Mouse (Mus musculus): ENCODE results near the gene Lrrc27. TPM values are rescaled to one million over a fixed set of nuclear protein-coding genes. Genes with fewer than 3 reads are reported as not detected.

Lrrc27 gene
- polyA plus RNA-seq, 1 experiment from 2014 or later: 2.8 TPM

DNA sequence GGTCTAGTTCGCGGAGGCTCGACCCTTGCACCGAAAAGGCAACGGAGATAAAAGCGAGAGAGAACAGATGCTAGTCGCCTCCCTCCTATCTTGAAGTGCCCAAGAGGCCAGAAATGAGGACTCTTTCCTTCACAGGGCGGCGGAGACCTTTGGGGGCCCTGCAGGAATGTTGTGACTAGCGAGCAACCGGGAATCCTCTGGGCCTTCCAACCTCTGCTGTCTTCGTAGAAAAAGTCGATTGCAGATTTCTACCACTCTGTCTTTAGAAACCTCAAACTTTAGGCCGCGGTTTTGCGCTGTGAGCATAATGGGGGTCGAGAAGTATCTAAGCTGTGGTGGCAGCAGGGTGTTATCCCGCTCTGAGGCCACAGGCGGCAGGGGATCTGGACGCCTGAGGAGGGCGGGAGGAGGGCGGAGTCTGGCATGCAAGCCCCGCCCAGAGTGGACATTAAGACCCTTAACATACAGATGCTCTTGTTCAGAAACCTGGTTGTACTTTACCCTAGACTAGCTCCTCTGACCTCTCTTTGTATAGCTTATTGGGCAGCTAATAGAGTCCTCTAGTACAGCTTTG, 24.1 kb upstream of the Lrrc27 start:
- H3K36me3 ChIP-seq: no peaks in the 10 kb centered on the region
- H3K4me1 ChIP-seq: peaks cover 13% of the 10 kb centered on the region
- H3K4me2 ChIP-seq (replicated peaks): peak overlapping the region; percentile 95
- WGBS: 1% methylated on average over 23 of the region's 23 CpGs
- H3K9me3 ChIP-seq: no peaks in the 10 kb centered on the region
- H3K4me3 ChIP-seq: peak overlapping the region; percentile 72
- ATAC-seq (replicated peaks): peak; percentile 57
- peaks cover 34% of the 10 kb centered on the region for H3K27me3 ChIP-seq
- 0 out of 2 replicates have a peak overlapping the region, but pooled peaks have one; percentile 10 for H3K27ac ChIP-seq (replicated peaks)
- peak overlapping the region; percentile 59 for H3K9ac ChIP-seq (replicated peaks)

GRCm38 (mm10) chr7:139190616-139191015, 22.2 kb upstream of the Lrrc27 start:
- no peak for ATAC-seq (replicated peaks)
- Histone ChIP-seq H3K9ac (replicated peaks) (no peak overlapping the region), H3K36me3 (no peaks in the 10 kb centered on the region), H3K4me3 (no peak overlapping the region), H3K4me2 (replicated peaks) (no peak overlapping the region), H3K9me3 (no peaks in the 10 kb centered on the region), H3K27me3 (peaks cover 29% of the 10 kb centered on the region), H3K27ac (replicated peaks) (no peak overlapping the region), H3K4me1 (peaks cover 13% of the 10 kb centered on the region)
- WGBS: 93% methylated on average over 4 of the region's 4 CpGs

GRCm38 (mm10) chr7:139191619-139192018, 21.2 kb upstream of the Lrrc27 start:
- 68% methylated on average over 6 of the region's 6 CpGs for WGBS
- H3K27me3 ChIP-seq: peaks cover 20% of the 10 kb centered on the region
- no peak for ATAC-seq (replicated peaks)

DNA sequence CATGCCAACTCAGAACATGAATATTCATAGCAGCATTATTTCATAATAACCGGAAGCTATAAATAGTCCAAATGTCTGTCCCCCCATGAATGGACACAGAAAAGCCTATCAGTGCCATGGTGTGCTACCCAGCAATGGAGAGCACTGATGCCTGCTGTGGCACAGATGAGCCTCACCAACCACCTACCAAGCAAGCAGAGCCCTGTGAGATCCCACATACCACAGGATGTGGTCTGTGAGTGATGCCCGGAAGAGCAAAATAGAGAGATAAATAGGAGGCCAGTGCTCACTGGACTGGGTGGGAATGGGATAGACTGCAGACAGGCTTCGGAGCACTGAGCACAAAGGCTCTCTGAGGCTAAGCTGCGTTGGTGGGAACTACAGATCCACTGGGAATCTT, 15.8 kb upstream of the Lrrc27 start:
- Histone ChIP-seq H3K4me1 (no peaks in the 10 kb centered on the region), H3K36me3 (no peaks in the 10 kb centered on the region), H3K27ac (replicated peaks) (no peak overlapping the region), H3K4me3 (no peak overlapping the region), H3K9me3 (no peaks in the 10 kb centered on the region), H3K4me2 (replicated peaks) (no peak overlapping the region), H3K27me3 (peaks cover 9% of the 10 kb centered on the region; the same call in 1 of the 2 replicates), H3K9ac (replicated peaks) (no peak overlapping the region)
- 82% methylated on average over 4 of the region's 4 CpGs for WGBS
- no peak for ATAC-seq (replicated peaks)

More at GRCm38 (mm10) chr7:139191619-139192018, 21.2 kb upstream of the Lrrc27 start:
- no peak overlapping the region for H3K9ac ChIP-seq (replicated peaks)
- peaks cover 13% of the 10 kb centered on the region for H3K4me1 ChIP-seq
- no peak overlapping the region for H3K27ac ChIP-seq (replicated peaks)
- no peaks in the 10 kb centered on the region for H3K9me3 ChIP-seq
- H3K4me2 ChIP-seq (replicated peaks): no peak overlapping the region
- H3K36me3 ChIP-seq: no peaks in the 10 kb centered on the region
- H3K4me3 ChIP-seq: no peak overlapping the region

DNA sequence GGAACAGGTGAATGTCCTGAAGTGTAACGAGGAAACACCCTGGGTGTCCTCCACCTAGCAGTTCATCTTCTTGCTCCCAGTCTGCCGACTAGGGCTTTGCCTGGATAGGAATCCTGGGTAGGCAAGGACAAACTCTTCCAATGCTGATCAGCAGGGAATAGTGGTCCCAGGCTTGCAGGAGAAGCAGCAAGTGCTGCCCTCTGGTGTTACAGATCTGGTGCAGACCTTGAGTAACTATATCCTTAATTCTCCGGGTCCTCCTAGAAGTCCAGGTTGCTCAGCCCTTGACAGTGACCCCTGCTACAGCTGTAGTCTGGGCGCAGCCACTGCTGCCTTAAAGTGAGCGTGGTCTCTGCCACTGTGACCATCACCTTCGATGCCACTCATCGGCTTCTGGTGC, 12.7 kb upstream of the Lrrc27 start:
- Histone ChIP-seq H3K9me3 (no peaks in the 10 kb centered on the region), H3K36me3 (no peaks in the 10 kb centered on the region), H3K4me3 (no peak overlapping the region), H3K27ac (replicated peaks) (no peak overlapping the region), H3K4me1 (no peaks in the 10 kb centered on the region), H3K9ac (replicated peaks) (no peak overlapping the region), H3K27me3 (peaks cover 9% of the 10 kb centered on the region; the same call in 1 of the 2 replicates), H3K4me2 (replicated peaks) (no peak overlapping the region)
- ATAC-seq (replicated peaks): peak; percentile 38; the same call in 1 of the 2 replicates
- 29% methylated on average over 7 of the region's 7 CpGs for WGBS

GRCm38 (mm10) chr7:139201209-139201608, 11.6 kb upstream of the Lrrc27 start:
- Histone ChIP-seq H3K36me3 (no peaks in the 10 kb centered on the region), H3K27me3 (peaks cover 9% of the 10 kb centered on the region; the same call in 1 of the 2 replicates), H3K4me3 (no peak overlapping the region), H3K9me3 (no peaks in the 10 kb centered on the region), H3K4me2 (replicated peaks) (no peak overlapping the region), H3K9ac (replicated peaks) (no peak overlapping the region), H3K4me1 (no peaks in the 10 kb centered on the region), H3K27ac (replicated peaks) (no peak overlapping the region)
- ATAC-seq (replicated peaks): no peak
- WGBS: 64% methylated on average over 6 of the region's 6 CpGs

- H3K27ac ChIP-seq (replicated peaks): no peak overlapping the region
- no peaks in the 10 kb centered on the region for H3K36me3 ChIP-seq
- 0 out of 2 replicates have a peak, but pooled peaks have one; percentile 32 for ATAC-seq (replicated peaks)
- H3K27me3 ChIP-seq: no peaks in the 10 kb centered on the region
- H3K4me2 ChIP-seq (replicated peaks): no peak overlapping the region
- no peaks in the 10 kb centered on the region for H3K9me3 ChIP-seq
- no peak overlapping the region for H3K4me3 ChIP-seq
- WGBS: 33% methylated on average over 7 of the region's 7 CpGs
- no peak overlapping the region for H3K9ac ChIP-seq (replicated peaks)
- peaks cover 6% of the 10 kb centered on the region for H3K4me1 ChIP-seq
Measured at GRCm38 (mm10) chr7:139208023-139208772, 4.6 kb upstream of the Lrrc27 start.

GRCm38 (mm10) chr7:139208773-139209095, 4.1 kb upstream of the Lrrc27 start:
- no peak overlapping the region for H3K4me2 ChIP-seq (replicated peaks)
- no peak overlapping the region for H3K4me3 ChIP-seq
- H3K27me3 ChIP-seq: no peaks in the 10 kb centered on the region
- ATAC-seq (replicated peaks): no peak
- H3K27ac ChIP-seq (replicated peaks): no peak overlapping the region
- 93% methylated on average over 4 of the region's 4 CpGs for WGBS
- no peaks in the 10 kb centered on the region for H3K9me3 ChIP-seq
- no peak overlapping the region for H3K9ac ChIP-seq (replicated peaks)
- peaks cover 10% of the 10 kb centered on the region for H3K4me1 ChIP-seq
- H3K36me3 ChIP-seq: no peaks in the 10 kb centered on the region

DNA sequence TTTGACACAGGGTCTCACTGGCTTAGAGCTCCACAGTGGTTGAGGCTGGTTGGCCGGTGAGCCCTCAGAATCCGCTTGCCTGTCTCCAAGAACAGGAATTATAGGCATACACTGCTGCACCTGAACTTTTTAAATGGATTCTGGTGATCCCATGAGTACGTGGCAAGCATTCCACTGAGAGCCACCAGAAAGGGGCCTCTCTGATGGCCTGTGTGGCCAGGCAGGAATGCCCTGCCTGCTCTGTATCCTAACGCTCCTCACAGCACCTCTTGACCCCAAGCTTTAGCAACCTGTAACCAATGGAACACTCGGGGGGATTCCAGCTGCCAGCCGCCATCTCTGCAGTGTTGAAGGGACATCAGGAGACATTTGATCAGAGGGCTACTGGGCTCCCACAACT, 1.0 kb upstream of the Lrrc27 start:
- 83% methylated on average over 6 of the region's 6 CpGs for WGBS
- Histone ChIP-seq H3K36me3 (no peaks in the 10 kb centered on the region), H3K27me3 (no peaks in the 10 kb centered on the region), H3K9me3 (no peaks in the 10 kb centered on the region), H3K27ac (replicated peaks) (no peak overlapping the region), H3K9ac (replicated peaks) (no peak overlapping the region), H3K4me3 (no peak overlapping the region), H3K4me2 (replicated peaks) (no peak overlapping the region), H3K4me1 (peaks cover 13% of the 10 kb centered on the region)
- no peak for ATAC-seq (replicated peaks)

GRCm38 (mm10) chr7:139213751-139214150, 963 bp downstream of the Lrrc27 start:
- 71% methylated on average over 3 of the region's 3 CpGs for WGBS
- Histone ChIP-seq H3K4me3 (peak overlapping the region; percentile 82), H3K9ac (replicated peaks) (peak overlapping the region; percentile 81), H3K9me3 (no peaks in the 10 kb centered on the region), H3K27ac (replicated peaks) (peak overlapping the region; percentile 86), H3K4me2 (replicated peaks) (peak overlapping the region; percentile 68), H3K36me3 (no peaks in the 10 kb centered on the region), H3K4me1 (peaks cover 13% of the 10 kb centered on the region), H3K27me3 (no peaks in the 10 kb centered on the region)
- ATAC-seq (replicated peaks): peak; percentile 15; the same call in 1 of the 2 replicates

DNA sequence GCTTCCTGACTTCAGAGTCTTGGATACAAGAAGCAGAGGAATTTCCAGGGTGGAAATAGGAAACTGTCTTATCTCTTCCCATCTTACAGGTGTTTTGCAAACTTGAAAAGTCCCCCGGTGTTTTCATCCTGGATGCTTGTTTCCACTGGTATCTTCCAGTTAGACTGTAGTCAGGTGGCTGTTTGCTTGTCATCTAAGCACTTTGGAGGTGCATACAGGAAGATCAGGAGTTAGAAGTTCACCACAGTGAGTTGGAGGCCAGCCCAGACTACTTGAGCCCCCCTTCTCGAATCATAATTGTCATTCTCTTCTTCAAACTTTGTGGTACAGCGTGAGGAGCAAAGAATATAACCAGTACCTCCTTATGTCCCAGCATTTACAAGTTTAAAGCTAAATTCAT, 1.4 kb downstream of the Lrrc27 start:
- Histone ChIP-seq H3K4me2 (replicated peaks) (no peak overlapping the region), H3K27ac (replicated peaks) (no peak overlapping the region), H3K9me3 (no peaks in the 10 kb centered on the region), H3K27me3 (no peaks in the 10 kb centered on the region), H3K4me3 (no peak overlapping the region), H3K9ac (replicated peaks) (no peak overlapping the region), H3K4me1 (peaks cover 13% of the 10 kb centered on the region), H3K36me3 (no peaks in the 10 kb centered on the region)
- WGBS: 75% methylated on average over 3 of the region's 3 CpGs
- ATAC-seq (replicated peaks): no peak

DNA sequence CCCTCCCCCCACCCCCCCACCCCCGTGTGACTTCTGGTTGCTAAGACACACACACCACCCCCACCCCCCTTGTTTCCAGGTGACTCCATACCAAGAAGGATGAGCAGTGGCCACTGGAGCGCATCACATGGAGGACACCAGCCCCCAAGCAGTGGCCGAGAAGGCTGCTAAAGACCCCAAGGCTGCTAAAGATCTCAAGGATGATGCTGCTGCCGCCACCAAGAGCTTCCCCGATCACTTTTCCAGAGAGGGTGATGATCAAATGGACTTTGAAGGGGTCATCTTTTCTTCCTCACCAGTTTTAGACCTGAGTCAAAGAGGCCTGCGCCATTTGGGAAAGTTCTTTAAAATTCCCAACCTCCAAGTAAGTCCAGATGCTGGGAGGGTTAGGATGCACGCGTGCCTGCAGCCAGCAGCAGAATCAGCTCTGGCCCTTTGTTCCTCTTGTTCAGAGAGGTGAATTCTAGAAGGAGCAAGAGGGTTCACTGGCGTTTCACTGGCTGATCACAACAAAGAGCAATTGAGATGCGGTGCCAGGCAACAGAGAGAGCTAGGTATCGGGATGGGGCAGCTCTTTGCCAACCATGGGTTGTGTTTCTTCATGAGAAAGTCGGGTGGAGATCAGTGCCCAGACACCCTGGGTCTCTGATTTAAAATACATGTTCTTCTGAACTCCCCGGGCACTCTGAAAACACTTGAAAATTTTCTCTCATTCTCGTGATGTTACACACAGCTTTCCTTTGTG, 2.0 kb downstream of the Lrrc27 start:
- no peak overlapping the region for H3K27ac ChIP-seq (replicated peaks)
- no peak overlapping the region for H3K4me3 ChIP-seq
- no peak for ATAC-seq (replicated peaks)
- no peak overlapping the region for H3K9ac ChIP-seq (replicated peaks)
- 78% methylated on average over 14 of the region's 14 CpGs for WGBS
- H3K36me3 ChIP-seq: no peaks in the 10 kb centered on the region
- peaks cover 13% of the 10 kb centered on the region for H3K4me1 ChIP-seq
- no peak overlapping the region for H3K4me2 ChIP-seq (replicated peaks)
- H3K9me3 ChIP-seq: no peaks in the 10 kb centered on the region
- no peaks in the 10 kb centered on the region for H3K27me3 ChIP-seq

Data from forebrain, embryonic 15.5 days (tissue).